Mouse (Mus musculus) layer of hippocampus, adult 11-12 months (tissue): ENCODE data around the gene Mgat3.

Experiments
- DNase-seq: peaks from one replicate; pipeline ENCODE4 v3.0.0; 2022; ENCODE audit warnings: low spot score

Mgat3 gene

DNA sequence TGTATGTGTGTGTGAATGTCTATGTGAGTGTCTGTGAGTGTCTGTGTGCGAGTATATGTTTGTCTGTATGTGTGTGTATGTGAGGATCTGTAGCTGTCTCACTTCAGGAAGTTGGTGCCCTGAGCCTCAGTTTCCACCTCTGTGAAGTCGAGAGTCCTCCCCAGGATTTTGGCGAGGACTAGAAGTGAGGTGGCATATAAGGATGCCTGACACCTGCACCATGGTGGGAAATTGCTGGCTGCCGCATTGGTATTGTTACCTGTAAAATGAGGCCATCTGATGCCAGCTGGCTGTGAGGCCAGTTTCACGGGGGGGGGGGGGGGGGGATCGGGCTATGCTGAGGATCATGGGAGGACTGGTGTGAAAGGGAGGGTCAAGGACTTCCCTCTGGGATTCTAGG is 2.2 kb downstream of the Mgat3 start:
- DNase-seq: no peak

DNA sequence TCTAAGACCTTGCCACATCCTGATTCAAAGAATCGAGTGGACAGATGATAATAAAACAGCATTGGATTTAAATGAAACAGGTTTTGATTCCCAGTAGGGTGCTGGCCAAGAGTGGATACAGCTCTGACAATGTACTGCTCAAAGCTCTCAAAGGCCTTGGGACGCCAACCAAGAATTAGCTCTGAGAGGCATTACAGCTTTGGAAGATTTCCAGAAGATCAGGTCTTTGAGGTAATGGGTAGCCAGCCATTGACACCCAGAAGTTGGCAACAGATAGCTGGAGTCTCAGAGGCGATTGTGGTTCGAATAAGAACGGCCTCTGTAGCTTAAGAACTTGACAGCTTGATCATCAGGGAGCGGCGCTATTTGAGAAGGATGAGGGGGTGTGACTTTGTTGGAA is 8.0 kb downstream of the Mgat3 start:
- no peak for DNase-seq

DNA sequence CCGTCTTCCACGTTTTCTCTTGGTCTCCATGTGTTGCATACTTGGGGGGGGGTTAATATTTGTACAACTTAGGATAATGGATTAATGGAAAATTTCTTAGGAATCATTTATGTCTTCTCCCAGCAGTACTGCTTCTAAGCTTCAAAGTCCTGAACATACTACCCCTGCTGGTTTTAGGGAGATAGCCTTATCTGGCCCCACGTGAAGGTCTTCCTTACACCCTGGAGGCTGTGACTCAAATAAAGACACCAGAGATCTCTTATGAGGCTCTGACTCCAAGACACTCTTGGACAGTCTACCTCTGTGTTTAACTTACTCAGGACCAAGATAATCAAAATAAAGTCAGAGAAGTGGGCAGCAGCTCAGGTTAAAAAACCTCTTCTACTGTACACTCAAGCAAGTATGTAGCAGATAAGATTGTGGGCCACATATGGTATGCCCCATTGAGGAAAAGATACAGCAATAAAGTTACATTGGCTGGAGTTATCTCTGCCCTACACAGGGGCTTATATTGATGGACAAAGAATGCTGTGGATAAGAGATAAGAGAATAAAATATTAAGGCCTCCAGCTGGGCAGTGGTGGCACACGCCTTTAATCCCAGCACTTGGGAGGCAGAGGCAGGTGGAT is 8.7 kb downstream of the Mgat3 start:
- no peak for DNase-seq

DNA sequence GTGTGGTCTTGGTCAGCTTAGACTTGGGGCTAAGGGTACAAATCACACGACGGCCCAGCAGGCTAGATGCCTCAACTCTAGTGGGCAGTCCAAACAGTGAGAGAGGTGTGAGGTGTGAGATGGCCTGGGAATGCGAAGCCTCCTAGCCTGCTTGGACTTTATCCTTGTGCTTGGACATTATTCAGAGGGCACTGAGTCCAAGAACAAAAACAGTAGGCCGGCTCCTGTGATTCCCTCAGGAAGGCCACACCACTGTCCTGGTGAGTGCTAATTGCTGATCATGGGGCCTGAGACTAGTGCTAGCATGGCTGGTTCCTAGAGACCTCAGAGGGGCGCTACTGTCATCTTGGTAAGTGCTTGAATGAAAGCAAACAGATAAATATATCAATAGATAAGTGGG is 15.4 kb downstream of the Mgat3 start:
- DNase-seq: no peak

DNA sequence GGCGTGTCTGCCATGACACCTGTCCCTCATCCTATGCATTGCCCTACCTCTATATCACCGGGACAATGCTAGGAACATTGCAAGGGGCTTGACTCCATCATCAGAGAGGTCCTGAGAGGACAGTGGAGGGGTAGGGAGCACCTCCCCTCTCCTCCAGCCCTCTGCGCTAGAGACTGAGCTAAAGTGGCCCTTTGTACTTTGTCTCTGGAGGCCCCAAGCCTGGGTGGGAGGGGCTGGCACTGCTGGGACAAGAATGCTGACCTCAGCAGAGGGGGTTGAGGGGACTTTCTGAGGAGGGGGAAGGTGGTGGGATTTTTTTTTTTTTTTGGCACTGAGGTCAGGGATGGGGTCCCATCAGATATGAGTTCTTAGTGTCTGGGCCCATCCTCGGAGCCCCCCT is 16.6 kb downstream of the Mgat3 start:
- no peak for DNase-seq

DNA sequence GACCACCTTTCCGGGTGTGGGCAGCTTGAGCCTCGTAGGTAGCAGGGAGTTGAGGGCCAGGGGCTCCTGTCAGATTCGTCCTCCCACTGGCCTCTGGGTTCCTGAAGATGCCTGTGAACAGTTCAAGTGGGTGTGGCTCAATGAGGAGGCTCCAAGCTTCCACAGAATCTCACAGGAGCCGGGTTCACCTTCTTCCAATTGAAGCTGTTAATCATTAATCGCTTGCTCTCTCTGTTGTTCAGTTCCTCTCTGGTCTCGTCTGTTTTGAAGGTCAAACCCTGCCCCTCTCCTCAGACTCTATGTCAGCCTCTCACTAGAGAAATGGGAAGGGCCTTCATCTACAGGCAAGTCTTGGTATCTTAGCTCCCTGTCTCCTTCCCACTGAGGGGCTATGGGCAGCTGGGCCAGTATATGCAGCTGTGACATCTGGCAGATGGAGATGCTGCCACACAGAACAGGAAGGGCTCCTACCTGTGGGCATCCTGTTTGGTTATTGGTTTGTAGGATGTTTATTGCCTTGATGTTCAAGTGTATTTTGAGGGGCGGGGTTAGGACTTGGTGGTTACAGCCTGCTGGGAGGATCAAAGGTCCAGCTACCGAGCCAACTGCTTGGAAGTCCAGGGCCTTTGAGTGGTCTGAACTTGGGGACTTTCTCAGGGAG is 18.2 kb downstream of the Mgat3 start:
- DNase-seq: no peak

DNA sequence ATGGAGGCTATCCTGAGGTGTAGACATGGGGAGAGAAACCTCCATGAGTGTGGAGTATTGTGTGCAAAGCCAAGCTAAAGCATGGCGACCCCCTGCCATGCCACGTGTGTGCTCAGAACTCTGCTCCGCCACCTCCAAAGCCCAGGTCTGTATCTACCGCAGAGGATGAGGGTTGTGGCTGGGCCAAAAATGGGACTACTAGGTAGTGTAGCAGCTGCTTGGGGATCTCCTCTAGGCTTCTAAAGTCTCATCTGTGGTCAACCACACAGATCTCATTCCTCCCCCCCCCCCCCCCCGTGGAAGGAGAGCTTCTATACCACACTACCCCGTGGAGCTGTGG is 18.7 kb downstream of the Mgat3 start:
- DNase-seq: no peak

DNA sequence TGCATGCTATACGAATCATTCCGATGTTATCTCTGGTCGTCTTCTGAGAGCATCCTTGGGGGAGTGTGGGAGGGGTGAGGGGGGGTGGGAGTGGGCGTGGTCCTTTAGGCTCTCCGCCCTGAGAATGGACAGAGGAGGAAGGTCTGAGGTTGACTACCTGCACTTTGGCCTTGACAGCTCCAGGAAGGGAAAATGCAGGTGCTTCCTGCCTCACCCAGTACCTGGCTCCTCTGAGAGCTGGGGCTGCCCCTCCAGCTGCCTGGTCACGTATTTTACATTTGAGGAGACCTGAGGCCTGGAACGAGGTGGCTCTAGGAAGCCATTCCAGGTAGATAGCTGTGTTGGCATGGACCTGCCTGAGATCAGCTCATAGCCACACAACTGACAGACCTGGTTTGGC is 19.3 kb downstream of the Mgat3 start:
- no peak for DNase-seq

DNA sequence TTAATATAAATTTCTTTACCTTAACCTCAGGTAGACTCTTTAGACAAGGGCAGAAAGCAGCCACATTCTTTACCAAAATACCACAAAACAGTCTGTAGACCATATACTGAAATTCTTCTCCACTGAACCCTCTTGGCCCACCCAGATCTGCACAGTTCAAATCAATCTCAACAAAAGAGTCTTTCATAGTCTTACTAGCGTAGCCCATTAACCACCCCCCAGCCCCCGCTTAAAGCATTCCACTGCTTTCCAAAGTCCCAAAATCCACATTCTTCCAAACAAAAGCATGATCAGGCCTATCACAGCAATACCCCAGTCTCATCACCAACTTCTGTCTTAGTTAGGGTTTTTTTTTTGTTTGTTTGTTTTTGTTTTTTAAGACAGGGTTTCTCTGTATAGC is 26.0 kb downstream of the Mgat3 start:
- no peak for DNase-seq

DNA sequence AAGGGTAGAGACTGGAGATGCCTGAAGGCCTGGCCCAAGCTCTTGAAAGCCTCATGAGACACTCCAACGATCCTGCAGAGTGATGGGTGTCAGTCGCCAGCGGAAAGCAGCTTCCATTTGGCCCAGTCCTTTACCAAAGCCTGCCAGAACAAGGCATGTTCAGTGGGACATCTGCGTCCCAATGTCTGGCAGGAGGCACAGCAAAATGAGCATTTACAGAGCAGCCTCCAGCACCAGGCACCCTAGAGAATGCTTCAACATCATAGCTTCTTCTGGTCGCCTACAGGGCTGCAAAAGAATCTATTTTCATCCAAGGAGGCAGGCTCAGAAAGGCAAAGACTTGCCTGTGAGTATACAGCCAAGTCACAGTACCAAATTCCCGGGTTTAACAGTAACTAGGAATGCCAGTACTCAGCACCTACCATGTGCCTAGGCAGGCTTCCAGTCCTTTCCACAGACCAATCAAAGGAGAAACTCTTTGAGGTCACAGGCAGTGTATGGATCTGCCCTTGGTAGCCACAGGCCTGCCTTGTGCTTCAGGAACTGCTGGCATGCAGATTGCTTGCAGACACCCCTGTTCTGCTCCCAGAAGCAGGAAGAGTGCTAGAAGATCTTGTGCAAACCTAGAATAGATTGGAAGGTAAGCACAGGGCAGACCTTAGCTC is 28.7 kb downstream of the Mgat3 start:
- peak; percentile 73 for DNase-seq

DNA sequence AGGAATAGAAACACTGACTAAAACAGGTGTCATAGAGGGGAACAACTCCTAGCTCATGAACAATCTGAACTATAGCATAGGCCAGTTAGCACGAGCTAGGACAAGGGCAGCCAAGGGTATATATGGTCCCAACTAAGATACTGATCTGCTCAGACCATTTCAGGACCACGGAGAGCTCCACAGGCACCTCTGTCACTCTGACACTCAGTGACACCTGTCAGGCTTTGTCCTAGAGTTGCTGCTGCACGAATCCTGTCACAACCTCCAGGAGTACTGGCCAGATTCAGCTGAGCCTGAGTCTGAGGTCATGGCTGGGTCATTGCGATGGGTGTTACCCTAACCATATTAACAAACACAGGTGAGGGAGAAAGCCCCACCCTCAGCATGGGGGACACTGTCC is 29.9 kb downstream of the Mgat3 start:
- DNase-seq: no peak

DNA sequence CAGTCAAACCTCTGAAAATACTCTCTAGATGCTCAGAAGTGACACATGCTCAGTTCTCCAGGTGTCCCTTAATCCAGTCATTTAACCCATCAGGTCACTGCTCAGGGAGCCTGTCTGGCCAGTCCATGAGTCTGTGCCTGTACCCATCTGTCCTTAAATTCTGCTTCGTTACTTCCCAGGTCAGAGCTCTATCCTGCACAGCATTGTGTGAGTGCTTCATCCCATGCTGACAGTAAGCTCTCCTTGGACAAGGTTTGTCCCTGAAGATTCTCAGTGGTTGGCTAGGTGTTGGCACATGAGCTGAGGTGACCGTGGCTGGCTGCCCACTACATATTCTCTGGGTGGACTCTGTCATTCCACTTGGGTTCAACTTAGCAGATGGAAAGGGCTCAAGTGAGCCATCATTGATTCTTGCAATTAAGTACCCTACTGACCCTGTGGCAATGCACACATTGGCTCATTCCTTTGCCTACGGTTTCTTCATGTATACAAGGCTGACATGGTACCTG is 32.6 kb downstream of the Mgat3 start:
- no peak for DNase-seq

DNA sequence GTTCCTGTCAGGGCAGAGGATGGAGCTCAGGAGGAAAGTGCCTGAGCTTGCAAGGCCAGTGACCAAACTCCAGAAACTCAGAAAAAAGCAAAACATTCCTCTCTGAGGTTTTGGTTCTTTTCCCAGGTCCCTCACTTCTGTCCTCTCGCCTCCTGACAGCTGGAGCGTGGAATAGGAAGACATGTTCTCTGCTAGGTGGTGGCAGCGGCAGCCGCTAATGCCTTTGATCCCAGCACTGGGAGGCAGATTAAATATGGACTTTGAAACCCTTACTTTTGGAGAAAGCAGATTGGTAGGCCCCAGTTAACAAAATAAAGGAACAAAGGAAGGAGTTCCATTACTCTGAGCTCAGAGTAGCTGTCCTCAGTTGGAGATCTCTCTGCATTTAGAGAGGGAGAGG is 34.9 kb downstream of the Mgat3 start:
- no peak for DNase-seq

DNA sequence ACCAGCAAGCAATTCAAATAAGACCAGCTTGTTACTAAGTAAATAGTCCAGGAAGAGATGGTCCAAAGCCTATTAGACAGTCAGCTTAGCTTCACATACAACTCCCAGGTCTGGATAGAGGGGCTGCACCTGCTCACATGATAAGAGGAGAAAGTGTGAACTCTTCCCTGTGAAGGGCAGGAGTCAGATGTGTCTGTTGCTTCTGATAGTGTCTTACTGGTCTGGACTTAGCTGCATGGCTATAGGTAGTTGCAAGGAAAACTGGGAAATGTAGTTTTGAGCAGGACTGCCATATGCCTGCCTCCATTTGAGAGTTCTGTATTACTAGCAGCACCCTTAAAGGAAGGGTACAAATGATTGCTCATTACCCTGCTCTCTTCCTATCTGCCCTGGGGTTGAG is 40.2 kb downstream of the Mgat3 start:
- no peak for DNase-seq

DNA sequence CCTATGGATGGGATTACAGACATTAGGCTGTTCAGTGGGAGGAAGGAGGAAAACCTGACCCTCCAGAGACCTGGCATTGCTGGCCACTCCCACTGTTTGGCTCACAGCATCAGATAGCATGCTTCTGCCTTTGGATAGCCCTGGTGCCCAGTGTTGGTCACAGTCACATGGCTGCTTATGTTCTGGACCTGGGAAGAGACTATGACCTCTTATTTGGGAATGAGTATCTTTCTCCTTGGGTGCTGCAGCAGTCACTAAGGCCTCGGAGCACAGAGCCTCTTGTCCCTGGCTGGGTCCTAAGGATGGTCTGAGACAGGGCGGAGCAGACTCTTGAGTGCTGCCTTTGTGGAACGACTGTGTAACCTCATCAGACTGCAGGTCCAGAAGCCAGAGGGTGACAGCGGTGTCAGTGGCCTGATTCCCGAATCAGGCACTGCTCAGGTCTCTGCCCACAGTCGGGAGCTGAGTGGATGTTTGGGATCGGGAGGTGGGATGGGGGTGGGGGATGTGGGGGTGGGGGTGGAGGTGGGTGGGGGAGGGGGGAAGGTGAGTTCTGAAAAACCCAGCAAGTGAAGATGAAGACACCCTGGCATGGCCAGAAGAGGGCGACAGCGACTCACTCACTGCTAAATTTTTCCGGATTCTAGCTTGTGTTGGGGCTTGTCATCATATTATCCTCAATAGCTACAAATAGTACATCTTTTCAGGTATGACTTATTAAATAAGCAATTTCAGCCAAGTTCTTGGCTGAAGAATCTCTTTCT is 42.4 kb downstream of the Mgat3 start:
- peak; percentile 46 for DNase-seq

DNA sequence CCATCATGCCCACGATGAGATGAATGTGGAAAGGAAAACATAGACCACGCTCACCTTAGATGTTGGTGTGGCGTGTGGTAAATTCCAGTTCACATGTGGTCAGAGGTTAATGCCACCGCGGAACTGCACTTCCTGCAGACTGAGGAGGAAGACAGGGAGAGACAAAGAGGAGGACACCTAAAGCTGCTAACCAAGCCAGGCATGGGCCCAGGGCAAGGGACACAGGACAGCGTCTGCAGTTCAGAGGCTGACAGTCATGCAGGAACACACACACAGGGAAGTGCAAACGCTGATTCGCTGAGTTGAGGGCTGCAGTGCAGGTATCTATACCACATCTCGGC is 42.9 kb downstream of the Mgat3 start:
- no peak for DNase-seq

DNA sequence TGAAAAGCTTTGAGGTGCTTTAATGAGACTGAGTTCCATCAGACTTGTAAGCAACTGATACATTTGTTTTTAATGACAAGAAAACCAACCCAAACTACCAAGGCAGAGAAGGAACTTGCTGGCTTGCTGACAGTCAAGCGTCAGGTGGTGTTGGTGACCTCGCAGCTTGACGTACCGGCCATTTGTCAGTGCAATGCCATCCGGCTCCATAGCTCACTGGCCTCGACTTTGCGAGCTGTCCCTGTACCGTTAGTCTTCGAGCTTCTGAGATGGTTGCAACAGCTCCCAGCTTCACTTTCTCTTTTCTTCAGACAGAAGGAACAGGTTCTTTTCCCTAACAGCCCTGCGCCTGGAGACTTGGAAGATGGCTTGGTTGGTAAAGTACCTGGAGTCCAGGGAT is 44.0 kb downstream of the Mgat3 start:
- no peak for DNase-seq

DNA sequence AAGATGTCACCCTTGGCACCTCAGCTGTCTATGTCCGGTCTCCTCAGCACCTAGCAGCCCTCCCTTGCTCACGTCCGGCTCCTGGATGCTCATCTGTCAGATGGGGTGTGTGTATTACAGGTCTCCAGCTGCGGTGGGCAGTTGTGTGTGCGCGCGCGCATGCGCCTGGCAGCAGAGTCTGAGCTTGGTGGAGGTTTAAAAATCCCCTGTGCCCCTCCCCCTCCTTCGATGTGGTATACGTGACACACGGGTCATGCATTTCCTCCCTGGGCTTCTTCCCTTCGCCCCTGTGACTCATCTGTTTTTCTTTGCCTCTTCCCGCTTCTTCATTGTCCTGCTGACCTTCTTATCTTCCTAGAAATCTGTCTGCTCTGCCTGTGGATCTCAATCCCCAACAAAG is 45.7 kb downstream of the Mgat3 start:
- DNase-seq: no peak

DNA sequence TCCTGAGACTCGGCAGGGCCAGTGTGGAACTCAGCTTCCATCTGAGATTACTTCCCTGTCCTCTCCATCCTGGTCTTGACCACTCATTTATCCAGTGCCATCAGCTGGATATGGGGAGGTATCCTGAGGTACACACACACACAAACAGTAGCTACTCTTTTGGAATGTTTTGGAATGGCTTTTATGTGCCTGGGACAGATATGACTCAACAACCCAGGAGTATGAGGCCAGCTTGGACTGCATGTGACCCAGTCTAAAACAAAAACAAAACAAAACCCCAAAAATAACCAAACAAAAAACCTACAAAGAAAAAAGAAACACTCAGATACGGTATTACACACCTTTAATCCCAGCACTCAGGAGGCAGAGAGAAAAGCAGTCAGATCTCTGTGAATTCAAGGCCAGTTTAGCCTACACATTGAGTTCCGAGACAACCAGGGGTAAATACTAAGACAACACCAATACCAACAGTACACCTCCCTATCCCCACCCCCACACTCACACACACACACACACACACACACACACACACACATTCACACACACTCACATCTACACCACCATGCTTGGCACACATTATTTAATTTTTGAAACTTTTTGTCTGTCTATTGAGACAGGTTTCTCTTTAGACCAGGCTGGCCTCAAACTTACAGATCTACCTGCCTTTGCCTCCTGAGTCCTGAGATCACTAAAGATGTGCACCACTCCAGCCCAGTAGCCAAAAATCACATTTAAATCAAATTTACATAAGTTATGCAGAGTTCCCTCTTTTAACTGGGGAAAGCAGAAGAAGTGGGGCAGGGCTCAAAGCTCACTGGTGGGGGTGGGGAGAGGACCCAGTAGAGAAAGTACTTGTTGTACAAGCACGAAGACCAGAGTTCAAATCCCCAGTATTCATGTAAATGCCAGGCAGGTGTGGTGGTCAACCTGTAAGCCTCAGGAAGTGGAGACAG is 46.5 kb downstream of the Mgat3 start:
- DNase-seq: no peak

DNA sequence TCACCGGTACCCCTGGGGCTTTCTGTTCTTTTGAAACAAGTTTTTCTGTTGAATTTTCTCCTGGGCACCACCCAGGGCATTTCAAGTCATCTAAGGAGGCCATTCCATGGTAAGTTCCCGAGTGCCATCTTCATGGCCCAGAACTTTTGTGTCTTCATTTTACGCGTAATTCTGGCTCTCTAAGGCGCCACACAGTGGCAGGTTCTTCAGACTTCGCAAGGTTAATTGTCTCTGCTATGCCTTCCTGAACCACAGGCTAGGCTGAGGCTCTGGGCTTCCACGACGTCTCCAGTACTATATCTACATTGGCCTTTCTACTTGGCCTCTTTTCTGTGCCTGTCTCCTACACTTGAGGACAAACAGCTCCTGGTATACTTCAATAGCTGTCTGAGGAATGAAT is 47.5 kb downstream of the Mgat3 start:
- DNase-seq: no peak

DNA sequence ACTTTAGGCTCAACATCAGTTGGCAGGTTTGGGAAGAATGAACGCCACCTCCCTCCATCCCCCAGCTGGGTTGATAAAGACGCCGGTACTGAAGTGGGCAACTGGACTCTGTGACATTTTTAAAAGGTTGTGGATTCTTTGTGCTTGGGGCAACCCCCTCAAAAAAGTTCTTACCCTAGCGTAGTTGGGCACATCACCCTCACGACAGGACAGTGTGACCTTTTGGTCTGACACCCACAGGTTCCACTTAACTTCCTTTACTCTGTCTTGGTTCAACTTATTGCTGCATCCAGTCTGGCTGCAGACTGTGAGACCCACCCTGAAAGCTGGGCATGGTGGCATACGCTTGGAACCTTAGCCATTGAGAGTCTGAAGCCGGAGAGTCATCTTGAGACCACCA is 50.2 kb downstream of the Mgat3 start:
- DNase-seq: no peak

DNA sequence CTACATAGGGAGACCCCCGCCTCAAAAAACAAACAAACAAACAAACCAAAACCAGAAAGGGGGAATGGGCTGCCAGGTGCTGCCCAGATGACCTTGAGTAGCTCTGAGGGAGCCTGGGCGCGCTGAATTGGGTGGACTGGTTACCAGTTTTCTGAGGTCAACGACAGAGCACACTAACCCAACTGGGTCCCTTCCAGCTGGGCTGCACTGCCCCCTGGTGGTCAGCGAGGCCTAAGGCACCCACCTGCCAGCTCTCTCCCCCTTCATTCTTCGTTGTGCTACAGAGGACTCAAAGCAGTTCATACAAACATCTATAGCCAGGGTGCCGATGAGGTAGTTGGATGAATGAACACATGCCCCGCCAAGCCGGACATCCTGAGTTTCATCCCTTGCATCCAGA is 51.7 kb downstream of the Mgat3 start:
- peak; percentile 66 for DNase-seq
